Comparison of ENCODE assay signal across 28 mouse cellular contexts in the genomic region with DNA sequence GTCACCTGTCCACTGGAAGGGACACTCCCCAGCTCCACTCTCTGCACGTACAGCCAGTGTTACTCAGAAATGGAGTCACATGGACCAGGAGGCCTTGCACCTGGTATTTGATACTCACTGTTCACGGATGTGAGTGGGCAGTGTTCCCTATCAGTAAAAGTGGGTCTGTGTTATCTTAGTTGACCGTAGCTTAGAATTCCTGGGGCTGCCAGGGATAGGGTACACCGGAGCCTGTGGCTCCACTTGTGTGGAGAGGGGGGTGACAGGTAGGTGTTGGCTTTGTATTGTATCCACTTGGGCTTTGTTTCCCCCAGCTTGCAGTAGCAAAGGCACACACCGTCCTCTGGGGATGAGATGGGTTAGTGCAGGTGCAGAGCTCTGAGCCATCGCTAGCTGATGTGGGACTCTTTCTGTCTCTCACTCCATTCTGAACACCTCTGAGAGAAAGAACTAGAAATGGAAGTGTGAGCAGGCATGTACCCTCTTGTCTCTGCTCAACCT. TPM values are rescaled to one million over a fixed set of nuclear protein-coding genes. Genes with fewer than 3 reads are reported as not detected.
DNase-seq lines count a peak whose midpoint lies in the region; ATAC-seq and TF ChIP-seq lines count a peak whose summit lies in the region.
"Had no signal": no experiment of that assay in that cellular context is flagged by ENCODE, and none has a peak within 500 bp of the region (broad histone marks: within the 10 kb centered on the region; RNA-seq: fewer than 3 reads in every experiment).

No protein-coding gene starts in this region.

- H3K4me2 ChIP-seq in stomach, embryonic 15.5 days, result no peak overlapping the region
- H3K4me2 ChIP-seq: embryonic facial prominence, embryonic 13.5 days; forebrain, embryonic 12.5 days; forebrain, embryonic 15.5 days; heart, embryonic 13.5 days; hindbrain, embryonic 13.5 days had no signal

- H3K4me3 ChIP-seq in layer of hippocampus, adult 2 months, result no peak overlapping the region
- H3K4me3 ChIP-seq in stomach, embryonic 15.5 days (replicated peaks), result no peak overlapping the region
- no peak overlapping the region for H3K4me3 ChIP-seq in hindbrain, embryonic 10.5 days
- H3K4me3 ChIP-seq: embryonic facial prominence, embryonic 10.5 days; embryonic facial prominence, embryonic 13.5 days; erythroblast, embryonic 14.5 days; forebrain, embryonic 12.5 days; forebrain, embryonic 15.5 days; heart, embryonic 13.5 days; hindbrain, embryonic 13.5 days had no signal

- no peaks in the 10 kb centered on the region for H3K9me3 ChIP-seq in stomach, embryonic 15.5 days
- H3K9me3 ChIP-seq in hindbrain, embryonic 10.5 days, result no peaks in the 10 kb centered on the region
- H3K9me3 ChIP-seq: embryonic facial prominence, embryonic 10.5 days; embryonic facial prominence, embryonic 13.5 days; forebrain, embryonic 12.5 days; forebrain, embryonic 15.5 days; heart, embryonic 13.5 days; hindbrain, embryonic 13.5 days had no signal

- WGBS in stomach, embryonic 15.5 days, result 82% methylated on average over 6 of the region's 6 CpGs
- 93% methylated on average over 6 of the region's 6 CpGs for WGBS in hindbrain, embryonic 10.5 days

- 0 out of 2 replicates have a peak, but pooled peaks cover 5% of the 10 kb centered on the region for H3K4me1 ChIP-seq in stomach, embryonic 15.5 days
- peaks cover 12% of the 10 kb centered on the region for H3K4me1 ChIP-seq in hindbrain, embryonic 10.5 days (replicated peaks)
- H3K4me1 ChIP-seq: forebrain, embryonic 12.5 days; forebrain, embryonic 15.5 days; hindbrain, embryonic 13.5 days had no signal

- DNase-seq in heart, adult 11 months, result peak; percentile 90
- no peak for DNase-seq in heart, postnatal 14 days
- no peak for DNase-seq in layer of hippocampus, adult 2 months (ENCODE audit: low spot score in 2 of 2)
- no peak for DNase-seq in layer of hippocampus, adult 8-10 months (ENCODE audit: low spot score in 2 of 2)
- DNase-seq in A20 (ENCODE audit: low read depth, low spot score), result peak; percentile 93
- DNase-seq in hindbrain, embryonic 10.5 days (ENCODE audit: low spot score), result no peak
- DNase-seq in frontal cortex, postnatal 10 days (ENCODE audit: low spot score in 2 of 2), result no peak
- DNase-seq: adrenal gland, adult 2 months; adrenal gland, postnatal 14 days; B cell, adult 2 months; cerebellum, adult 11-12 months; cerebellum, adult 8-10 months; cerebellum, postnatal 10 days; cerebellum, postnatal 36 days; embryo, embryonic 11 days; gastrocnemius, postnatal 10 days; gastrocnemius, postnatal 36 days; heart, postnatal 4 days had no signal

- H3K27ac ChIP-seq in layer of hippocampus, adult 2 months, result no peak overlapping the region
- no peak overlapping the region for H3K27ac ChIP-seq in stomach, embryonic 15.5 days
- H3K27ac ChIP-seq in hindbrain, embryonic 10.5 days, result no peak overlapping the region
- H3K27ac ChIP-seq: embryonic facial prominence, embryonic 10.5 days; embryonic facial prominence, embryonic 13.5 days; forebrain, embryonic 12.5 days; forebrain, embryonic 15.5 days; hindbrain, embryonic 13.5 days had no signal

- intact Hi-C loops in heart, postnatal 14 days (cut with DNase I), result no loop called here

- peak; percentile 43 for TF ChIP-seq CTCF in layer of hippocampus, adult 2 months (conservative IDR thresholded peaks at IDR 0.05)

- H3K9ac ChIP-seq in stomach, embryonic 15.5 days, result no peak overlapping the region
- H3K9ac ChIP-seq: forebrain, embryonic 12.5 days; forebrain, embryonic 15.5 days had no signal

- no peaks in the 10 kb centered on the region for H3K36me3 ChIP-seq in stomach, embryonic 15.5 days
- peaks cover 28% of the 10 kb centered on the region for H3K36me3 ChIP-seq in hindbrain, embryonic 10.5 days
- H3K36me3 ChIP-seq: forebrain, embryonic 12.5 days; forebrain, embryonic 15.5 days; hindbrain, embryonic 13.5 days had no signal

- peak; percentile 36; the same call in 1 of the 2 replicates for ATAC-seq in stomach, embryonic 15.5 days (ENCODE audit: insufficient read depth, low FRiP score, low read depth)
- ATAC-seq: forebrain, embryonic 15.5 days; hindbrain, embryonic 16.5 days; intestine, embryonic 16.5 days had no signal

- H3K27me3 ChIP-seq in stomach, embryonic 15.5 days (replicated peaks), result no peaks in the 10 kb centered on the region
- H3K27me3 ChIP-seq in hindbrain, embryonic 10.5 days (ENCODE audit: insufficient read depth, poor library complexity, severe bottlenecking), result no peaks in the 10 kb centered on the region
- H3K27me3 ChIP-seq: embryonic facial prominence, embryonic 13.5 days; forebrain, embryonic 12.5 days; forebrain, embryonic 15.5 days; heart, embryonic 13.5 days; hindbrain, embryonic 13.5 days had no signal

RNA-seq across cellular contexts. Expression of a gene that starts 22.6 kb away (rescaled TPM):
- 1 to 10 TPM; 4.3 to 4.8 TPM for total RNA-seq in heart, postnatal 14 days (2021)
- 10 to 100 TPM in 1 of 2 experiments, 1 to 10 TPM in 1; 8.6 to 14.5 TPM for total RNA-seq in layer of hippocampus, adult 2 months (2021)
- 10 to 100 TPM; 14.7 to 17.7 (median 16.2) TPM for total RNA-seq in layer of hippocampus, adult 8-10 months (2022)
- polyA plus RNA-seq in stomach, embryonic 15.5 days (2015; fragmentation: Nextera tagmentation; extraction: Ambion mirVana), result 24.7 and 25.4 TPM in 2 replicates
- 36.7 and 41.8 TPM in 2 replicates for polyA plus RNA-seq in hindbrain, embryonic 10.5 days (2016; fragmentation: Nextera tagmentation; extraction: Ambion mirVana)

RNA-seq across cellular contexts. Expression of a gene that starts 55.1 kb away (rescaled TPM):
- total RNA-seq in heart, postnatal 14 days (2021), result 100 to 1,000 TPM; 562 to 652 TPM
- 100 to 1,000 TPM; 149 to 154 TPM for total RNA-seq in layer of hippocampus, adult 2 months (2021)
- total RNA-seq in layer of hippocampus, adult 8-10 months (2022), result 100 to 1,000 TPM; 146 to 162 (median 156) TPM
- polyA plus RNA-seq in stomach, embryonic 15.5 days (2015; fragmentation: Nextera tagmentation; extraction: Ambion mirVana), result 109 TPM in 2 replicates
- 60.4 and 78.6 TPM in 2 replicates for polyA plus RNA-seq in hindbrain, embryonic 10.5 days (2016; fragmentation: Nextera tagmentation; extraction: Ambion mirVana)

Comparison
In these comparisons a context has a peak if more than half of its experiments do, and no peak if none do; other contexts are left out.
1. DNase-seq: peak in heart, adult 11 months (single experiment) and A20 (single experiment); none in heart, postnatal 14 days (0 of 2), layer of hippocampus, adult 2 months (0 of 2), layer of hippocampus, adult 8-10 months (0 of 2), hindbrain, embryonic 10.5 days (single experiment) and frontal cortex, postnatal 10 days (0 of 2).